In the genomic region with DNA sequence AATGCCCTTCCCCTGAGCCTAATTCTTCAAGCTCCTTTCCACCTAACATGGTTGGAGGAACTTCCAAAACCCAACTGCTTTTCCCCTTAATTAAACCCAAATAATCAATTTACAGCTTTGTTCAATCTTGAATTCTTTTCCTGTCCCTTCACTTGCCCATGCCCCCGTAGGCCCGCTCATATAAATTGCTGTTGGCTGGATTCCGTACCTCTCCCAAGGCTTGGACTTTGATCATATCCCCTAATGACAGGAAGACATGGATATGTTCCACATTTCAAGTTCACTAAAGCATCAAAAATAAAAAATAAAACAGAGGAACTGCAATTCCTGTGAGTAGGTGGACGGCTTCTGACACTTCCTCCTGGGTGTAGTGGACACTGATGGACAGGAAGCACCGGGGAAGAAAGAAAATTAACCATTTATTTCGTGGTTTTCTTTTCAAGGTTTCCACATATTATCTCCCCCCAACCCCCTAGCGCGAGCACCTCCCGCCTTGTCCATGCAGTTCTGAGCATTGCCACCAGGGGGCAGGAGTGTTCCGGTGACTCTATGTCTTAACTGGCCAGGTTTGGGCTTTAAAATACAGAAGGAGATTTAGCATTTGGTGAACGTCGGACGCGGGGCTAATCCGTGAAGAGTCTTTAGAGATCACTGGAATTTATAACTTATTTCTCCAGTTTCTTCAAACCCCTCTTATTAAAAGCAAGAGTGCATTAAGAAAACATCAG, we compare ENCODE assay signal across 8 mouse cellular contexts. TPM values are rescaled to one million over a fixed set of nuclear protein-coding genes. Genes with fewer than 3 reads are reported as not detected.
DNase-seq lines count a peak whose midpoint lies in the region; ATAC-seq and TF ChIP-seq lines count a peak whose summit lies in the region.

No protein-coding gene starts in this region.

- no peak overlapping the region for H3K4me3 ChIP-seq in embryonic facial prominence, embryonic 15.5 days (replicated peaks)
- no peak overlapping the region for H3K4me3 ChIP-seq in heart, embryonic 13.5 days
- H3K4me3 ChIP-seq in liver, embryonic 14.5 days (ENCODE audit: insufficient read depth in 1 of 2, low read depth in 2 of 2, low read length in 2 of 2), result no peak overlapping the region

- no peaks in the 10 kb centered on the region for H3K9me3 ChIP-seq in embryonic facial prominence, embryonic 15.5 days (replicated peaks)
- H3K9me3 ChIP-seq in heart, embryonic 13.5 days, result no peaks in the 10 kb centered on the region
- H3K9me3 ChIP-seq in liver, embryonic 14.5 days (ENCODE audit: control insufficient read depth, low read length), result no peaks in the 10 kb centered on the region

- WGBS in embryonic facial prominence, embryonic 15.5 days, result 11% methylated on average over 15 of the region's 15 CpGs
- 14% methylated on average over 15 of the region's 15 CpGs for WGBS in heart, embryonic 13.5 days
- 15% methylated on average over 15 of the region's 15 CpGs for WGBS in liver, embryonic 14.5 days (ENCODE audit: insufficient replicate concordance)

- no peak for ATAC-seq in embryonic facial prominence, embryonic 15.5 days (ENCODE audit: insufficient number of reproducible peaks, low FRiP score, low TSS enrichment, low read depth)
- ATAC-seq in heart, embryonic 13.5 days (ENCODE audit: extremely low read depth, insufficient number of reproducible peaks, low FRiP score, low TSS enrichment), result no peak
- no peak for ATAC-seq in liver, embryonic 14.5 days (ENCODE audit: insufficient read depth)

- H3K9ac ChIP-seq in embryonic facial prominence, embryonic 15.5 days, result no peak overlapping the region
- H3K9ac ChIP-seq in heart, embryonic 13.5 days, result peak overlapping the region; percentile 8; the same call in 1 of the 2 replicates
- H3K9ac ChIP-seq in liver, embryonic 14.5 days (replicated peaks), result no peak overlapping the region

- H3K4me2 ChIP-seq in embryonic facial prominence, embryonic 15.5 days (replicated peaks), result 0 out of 2 replicates have a peak overlapping the region, but pooled peaks have one; percentile 17
- peak overlapping the region; percentile 38 for H3K4me2 ChIP-seq in heart, embryonic 13.5 days
- peak overlapping the region; percentile 39; the same call in 1 of the 2 replicates for H3K4me2 ChIP-seq in liver, embryonic 14.5 days (ENCODE audit: low read depth)

- peak; percentile 98 for TF ChIP-seq CTCF in liver, embryonic 14.5 days (IDR thresholded peaks at IDR 0.05; ENCODE audit: low read depth)

- 0 out of 2 replicates have a peak, but pooled peaks cover 3% of the 10 kb centered on the region for H3K4me1 ChIP-seq in embryonic facial prominence, embryonic 15.5 days
- peaks cover 10% of the 10 kb centered on the region for H3K4me1 ChIP-seq in heart, embryonic 13.5 days
- H3K4me1 ChIP-seq in liver, embryonic 14.5 days (replicated peaks; ENCODE audit: control insufficient read depth in 2 of 2, insufficient read depth in 2 of 2, low read length in 1 of 2), result peaks cover 3 to 24% of the 10 kb centered on the region in 2 experiments; a peak in 2 of 4 replicates

- H3K27ac ChIP-seq in embryonic facial prominence, embryonic 15.5 days (replicated peaks), result peak overlapping the region; percentile 45; the same call in 1 of the 2 replicates
- no peak overlapping the region for H3K27ac ChIP-seq in heart, embryonic 13.5 days (replicated peaks)
- no peak overlapping the region for H3K27ac ChIP-seq in liver, embryonic 14.5 days

- DNase-seq in CD4-positive helper T cell, adult 2 months (ENCODE audit: low read depth, low spot score), result peak; percentile 79
- DNase-seq in adrenal gland, postnatal 4 days (ENCODE audit: low spot score in 2 of 2), result peak; percentile 70 to 77
- DNase-seq in kidney, postnatal 14 days, result peak; percentile 90
- DNase-seq in liver, embryonic 14.5 days (ENCODE audit: low read depth in 3 of 3, low spot score in 3 of 3), result peak in 2 of 3 experiments; percentile 62 to 66
- peak; percentile 78 for DNase-seq in ovary, postnatal 10 days (ENCODE audit: low spot score)
- DNase-seq in thymus, postnatal 14 days, result peak; percentile 91

- H3K36me3 ChIP-seq in embryonic facial prominence, embryonic 15.5 days, result 0 out of 2 replicates have a peak, but pooled peaks cover 4% of the 10 kb centered on the region
- peaks cover 8% of the 10 kb centered on the region for H3K36me3 ChIP-seq in heart, embryonic 13.5 days
- no peaks in the 10 kb centered on the region for H3K36me3 ChIP-seq in liver, embryonic 14.5 days (replicated peaks; ENCODE audit: control insufficient read depth, insufficient read depth, low read depth)

- no peaks in the 10 kb centered on the region for H3K27me3 ChIP-seq in embryonic facial prominence, embryonic 15.5 days
- H3K27me3 ChIP-seq in heart, embryonic 13.5 days (replicated peaks), result no peaks in the 10 kb centered on the region
- H3K27me3 ChIP-seq in liver, embryonic 14.5 days (ENCODE audit: control insufficient read depth, insufficient read depth, low read length), result no peaks in the 10 kb centered on the region

- no peak for TF ChIP-seq EP300 in liver, embryonic 14.5 days (IDR thresholded peaks at IDR 0.05; ENCODE audit: low read depth)

RNA-seq across cellular contexts. Expression of gene Cep19, which starts 15.5 kb away (rescaled TPM):
- total RNA-seq in adrenal gland, postnatal 4 days (2021), result 10 to 100 TPM; 14.5 to 16.2 TPM
- polyA plus RNA-seq in embryonic facial prominence, embryonic 15.5 days (2015; fragmentation: Nextera tagmentation; extraction: Ambion mirVana), result 27.0 and 29.9 TPM in 2 replicates
- polyA plus RNA-seq in heart, embryonic 13.5 days (2015; fragmentation: Nextera tagmentation; extraction: Ambion mirVana), result 18.3 and 20.7 TPM in 2 replicates
- 1.3 and 2.1 TPM in 2 replicates for polyA plus RNA-seq in liver, embryonic 14.5 days (2012; rRNA removed)
- polyA plus RNA-seq in liver, embryonic 14.5 days (2014; fragmentation: Nextera tagmentation; extraction: Ambion mirVana), result 4.0 and 4.3 TPM in 2 replicates

RNA-seq across cellular contexts. Expression of gene Pigx, which starts 15.6 kb away (rescaled TPM):
- 10 to 100 TPM; 39.0 to 39.2 TPM for total RNA-seq in adrenal gland, postnatal 4 days (2021)
- polyA plus RNA-seq in embryonic facial prominence, embryonic 15.5 days (2015; fragmentation: Nextera tagmentation; extraction: Ambion mirVana), result 87.5 and 90.5 TPM in 2 replicates
- polyA plus RNA-seq in heart, embryonic 13.5 days (2015; fragmentation: Nextera tagmentation; extraction: Ambion mirVana), result 82.2 and 82.5 TPM in 2 replicates
- 10.5 and 13.2 TPM in 2 replicates for polyA plus RNA-seq in liver, embryonic 14.5 days (2012; rRNA removed)
- 25.5 and 28.8 TPM in 2 replicates for polyA plus RNA-seq in liver, embryonic 14.5 days (2014; fragmentation: Nextera tagmentation; extraction: Ambion mirVana)

RNA-seq across cellular contexts. Expression of gene Pak2, which starts 36.0 kb away (rescaled TPM):
- total RNA-seq in adrenal gland, postnatal 4 days (2021), result 10 to 100 TPM; 54.8 to 57.8 TPM
- 31.6 and 34.7 TPM in 2 replicates for polyA plus RNA-seq in embryonic facial prominence, embryonic 15.5 days (2015; fragmentation: Nextera tagmentation; extraction: Ambion mirVana)
- polyA plus RNA-seq in heart, embryonic 13.5 days (2015; fragmentation: Nextera tagmentation; extraction: Ambion mirVana), result 23.1 and 23.2 TPM in 2 replicates
- polyA plus RNA-seq in liver, embryonic 14.5 days (2012; rRNA removed), result 4.8 and 6.7 TPM in 2 replicates
- polyA plus RNA-seq in liver, embryonic 14.5 days (2014; fragmentation: Nextera tagmentation; extraction: Ambion mirVana), result 9.1 and 9.5 TPM in 2 replicates

RNA-seq across cellular contexts. Expression of gene Nrros, which starts 50.3 kb away (rescaled TPM):
- 10 to 100 TPM; 12.3 to 13.7 TPM for total RNA-seq in adrenal gland, postnatal 4 days (2021)
- 21.1 and 23.6 TPM in 2 replicates for polyA plus RNA-seq in embryonic facial prominence, embryonic 15.5 days (2015; fragmentation: Nextera tagmentation; extraction: Ambion mirVana)
- polyA plus RNA-seq in heart, embryonic 13.5 days (2015; fragmentation: Nextera tagmentation; extraction: Ambion mirVana), result 5.9 and 8.3 TPM in 2 replicates
- 11.6 and 13.2 TPM in 2 replicates for polyA plus RNA-seq in liver, embryonic 14.5 days (2012; rRNA removed)
- polyA plus RNA-seq in liver, embryonic 14.5 days (2014; fragmentation: Nextera tagmentation; extraction: Ambion mirVana), result 18.8 and 18.9 TPM in 2 replicates
